Mouse (Mus musculus): Measurements from ENCODE around the gene Smpd3. TPM values are rescaled to one million over a fixed set of nuclear protein-coding genes. Genes with fewer than 3 reads are reported as not detected.

The Smpd3 gene
- polyA plus RNA-seq (2014; fragmentation: Illumina TruSeq; extraction: RNeasy Lipid Tissue Mini Kit (QIAGEN cat#74804); ENCODE audit: low read depth, low replicate concordance): 0.29 TPM

DNA sequence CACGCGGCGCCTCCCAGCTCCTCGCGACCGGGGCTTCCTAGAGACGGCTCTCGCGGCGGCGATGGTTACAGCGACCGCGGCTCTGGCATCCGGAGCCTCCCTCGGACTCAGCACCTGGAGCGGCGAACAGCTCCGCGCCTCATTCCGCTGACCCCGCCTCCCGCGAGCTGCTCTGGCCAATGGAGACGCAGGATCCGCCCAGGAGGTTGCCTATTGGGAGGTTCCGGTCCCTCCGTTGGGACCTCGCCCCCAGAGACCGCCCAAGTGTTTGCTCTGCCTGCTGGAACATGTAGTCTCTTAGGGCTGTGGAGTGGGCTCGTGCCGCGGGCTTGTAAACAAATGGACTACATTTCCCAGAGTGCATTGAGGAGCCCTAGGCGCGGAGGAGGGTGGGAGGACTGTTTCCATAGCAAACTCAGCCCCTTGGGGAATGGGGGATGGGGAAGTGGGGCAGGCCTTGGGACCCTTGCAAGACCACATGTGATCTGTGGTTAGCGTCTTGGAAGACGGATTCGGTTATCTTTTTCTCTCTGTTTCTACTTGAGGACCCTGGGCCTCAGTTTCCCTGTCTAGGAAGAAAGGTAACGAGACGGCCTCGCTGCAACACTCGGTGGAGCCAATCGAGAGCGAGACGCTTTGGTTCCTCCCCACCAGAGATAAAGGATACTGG lies at the start of gene Smpd3:
Smpd3 (minus strand) TSS at position 137 of the 670 bp plus-strand sequence.

GRCm38 (mm10) chr8:106210821-106211345 lies 126.9 kb downstream of the Smpd3 start, which contains the start of the genes Slc7a6os and Prmt7:
TSS of gene Slc7a6os (minus strand) at chr8:106210935.
TSS of gene Prmt7 (plus strand) at chr8:106210936.

Other genes with a start within 250 kb of the Smpd3 start
- gene Esrp2, start 201.0 kb downstream of the Smpd3 start, polyA plus RNA-seq (2014; fragmentation: Illumina TruSeq; extraction: RNeasy Lipid Tissue Mini Kit (QIAGEN cat#74804); ENCODE audit: low read depth, low replicate concordance): 18.8 TPM
- 2.7 TPM for gene Pla2g15, start 187.6 kb downstream of the Smpd3 start, polyA plus RNA-seq (2014; fragmentation: Illumina TruSeq; extraction: RNeasy Lipid Tissue Mini Kit (QIAGEN cat#74804); ENCODE audit: low read depth, low replicate concordance)
- gene Slc7a6, start 169.1 kb downstream of the Smpd3 start, polyA plus RNA-seq (2014; fragmentation: Illumina TruSeq; extraction: RNeasy Lipid Tissue Mini Kit (QIAGEN cat#74804); ENCODE audit: low read depth, low replicate concordance): 0.26 TPM
- 26.2 TPM for gene Slc7a6os, start 127.1 kb downstream of the Smpd3 start, polyA plus RNA-seq (2014; fragmentation: Illumina TruSeq; extraction: RNeasy Lipid Tissue Mini Kit (QIAGEN cat#74804); ENCODE audit: low read depth, low replicate concordance)
- gene Prmt7, start 127.1 kb downstream of the Smpd3 start, polyA plus RNA-seq (2014; fragmentation: Illumina TruSeq; extraction: RNeasy Lipid Tissue Mini Kit (QIAGEN cat#74804); ENCODE audit: low read depth, low replicate concordance): 3.0 TPM
- gene Zfp90, start 77.3 kb upstream of the Smpd3 start, polyA plus RNA-seq (2014; fragmentation: Illumina TruSeq; extraction: RNeasy Lipid Tissue Mini Kit (QIAGEN cat#74804); ENCODE audit: low read depth, low replicate concordance): 1.1 TPM
- gene 6030452D12Rik, start 162.5 kb upstream of the Smpd3 start, polyA plus RNA-seq (2014; fragmentation: Illumina TruSeq; extraction: RNeasy Lipid Tissue Mini Kit (QIAGEN cat#74804); ENCODE audit: low read depth, low replicate concordance): not detected
- not detected for gene Cdh3, start 172.9 kb upstream of the Smpd3 start, polyA plus RNA-seq (2014; fragmentation: Illumina TruSeq; extraction: RNeasy Lipid Tissue Mini Kit (QIAGEN cat#74804); ENCODE audit: low read depth, low replicate concordance)
- not detected for gene Gm10073, start 235.5 kb upstream of the Smpd3 start, polyA plus RNA-seq (2014; fragmentation: Illumina TruSeq; extraction: RNeasy Lipid Tissue Mini Kit (QIAGEN cat#74804); ENCODE audit: low read depth, low replicate concordance)

Data from liver, adult 10 weeks (tissue).